Mouse (Mus musculus): ENCODE results near the gene Map3k14. TPM values are rescaled to one million over a fixed set of nuclear protein-coding genes. Genes with fewer than 3 reads are reported as not detected.
A peak's percentile ranks its signal among the peaks of the same experiment; 100 is the strongest.

Gene Map3k14
- polyA plus RNA-seq, 1 experiment = 8.6 TPM

DNA sequence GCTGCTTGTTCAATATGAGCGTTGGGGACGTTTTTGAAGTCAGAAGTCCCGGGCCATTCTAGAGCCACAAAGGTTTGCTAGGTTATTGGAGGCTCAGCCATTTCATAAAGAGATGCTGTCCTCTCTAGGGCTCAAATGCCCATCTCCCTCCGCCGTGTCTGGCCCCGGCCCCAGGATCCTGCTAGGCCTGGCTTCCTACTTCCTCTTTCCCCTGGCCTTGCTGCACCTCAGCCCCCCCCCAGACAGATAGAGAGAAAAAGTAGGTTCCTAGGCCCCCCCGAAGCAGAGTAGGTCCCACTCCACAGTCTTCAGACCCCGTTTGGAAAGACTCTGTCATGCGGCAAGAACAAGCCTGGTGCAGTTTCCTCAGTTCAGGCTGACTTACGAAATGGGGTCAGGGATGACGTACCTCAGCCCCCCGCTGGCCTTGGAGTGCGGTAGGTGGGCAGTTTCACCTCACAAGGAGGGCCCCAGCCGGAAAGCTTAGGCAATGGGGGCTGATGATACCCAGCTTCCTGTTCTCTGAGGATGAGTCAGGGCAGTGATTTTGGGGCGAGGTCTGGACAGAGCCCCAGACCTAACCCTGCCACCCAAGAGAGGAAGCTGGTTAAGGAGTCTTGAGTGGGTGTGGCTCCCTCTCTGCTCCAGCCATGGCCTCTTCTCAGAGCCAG, 89.3 kb downstream of the Map3k14 start:
- no peak overlapping the region for H3K4me3 ChIP-seq (ENCODE audit: insufficient read depth, low read depth, low read length)
- H3K4me1 ChIP-seq (ENCODE audit: control insufficient read depth, insufficient read depth, low read length) = peaks cover 39% of the 10 kb centered on the region
- no peaks in the 10 kb centered on the region for H3K36me3 ChIP-seq (ENCODE audit: control insufficient read depth, insufficient read depth, low read length)
- TF ChIP-seq POLR2A (IDR thresholded peaks at IDR 0.05; ENCODE audit: low read depth, low read length) = no peak
- TF ChIP-seq CTCF (conservative IDR thresholded peaks at IDR 0.05; ENCODE audit: insufficient read depth, insufficient read length, low read depth, low read length) = no peak
- no peaks in the 10 kb centered on the region for H3K27me3 ChIP-seq (replicated peaks; ENCODE audit: control insufficient read depth, insufficient read depth, low read length)
- WGBS = 87% methylated on average over 15 of the region's 15 CpGs
- DNase-seq = no peak
- H3K27ac ChIP-seq (ENCODE audit: insufficient read depth, low read depth, low read length) = no peak overlapping the region

DNA sequence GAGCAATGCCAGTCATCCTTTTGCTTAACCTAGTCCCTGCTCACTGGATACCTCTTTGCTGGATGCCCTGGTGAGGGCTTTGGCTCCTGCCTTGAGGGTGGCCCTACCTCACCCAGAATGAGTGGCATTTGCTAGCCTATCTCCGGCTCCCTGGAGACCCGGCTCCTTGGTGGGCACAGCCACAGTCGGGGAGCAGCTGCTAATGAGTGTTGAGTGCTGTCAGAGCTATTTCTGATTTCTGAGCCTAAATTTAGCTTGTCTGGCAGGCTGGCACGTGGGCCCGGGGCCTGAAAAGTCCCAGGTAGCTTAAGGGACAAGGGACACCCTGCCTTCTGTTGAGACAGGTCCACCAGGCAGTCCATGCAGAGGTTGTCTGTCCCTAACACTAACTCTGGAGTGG, 90.1 kb downstream of the Map3k14 start:
- TF ChIP-seq POLR2A (IDR thresholded peaks at IDR 0.05; ENCODE audit: low read depth, low read length) (no peak), CTCF (conservative IDR thresholded peaks at IDR 0.05; ENCODE audit: insufficient read depth, insufficient read length, low read depth, low read length) (no peak)
- Histone ChIP-seq H3K27me3 (replicated peaks; ENCODE audit: control insufficient read depth, insufficient read depth, low read length) (no peaks in the 10 kb centered on the region), H3K4me1 (ENCODE audit: control insufficient read depth, insufficient read depth, low read length) (peaks cover 38% of the 10 kb centered on the region), H3K4me3 (ENCODE audit: insufficient read depth, low read depth, low read length) (no peak overlapping the region), H3K36me3 (ENCODE audit: control insufficient read depth, insufficient read depth, low read length) (no peaks in the 10 kb centered on the region), H3K27ac (ENCODE audit: insufficient read depth, low read depth, low read length) (no peak overlapping the region)
- DNase-seq = no peak
- WGBS = 78% methylated on average over 5 of the region's 5 CpGs

DNA sequence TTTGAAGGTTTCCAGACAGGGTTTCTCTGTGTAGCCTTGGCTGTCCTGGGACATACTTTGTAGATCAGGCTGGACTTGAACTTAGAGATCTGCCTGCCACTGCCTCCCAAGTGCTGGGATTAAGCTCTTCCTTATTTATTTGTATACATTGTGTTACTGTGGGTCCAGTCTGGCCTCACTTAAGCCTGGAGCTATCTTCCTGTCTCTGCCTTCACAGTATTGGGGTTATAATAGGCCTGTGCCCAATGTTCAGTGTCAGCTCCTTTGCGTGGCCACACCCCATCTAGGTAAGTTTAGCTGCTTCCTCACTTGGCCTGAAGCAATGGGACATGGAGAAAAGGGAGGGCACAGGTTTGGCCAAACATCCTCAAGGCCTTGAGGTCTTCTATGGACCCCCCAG, 90.8 kb downstream of the Map3k14 start:
- no peak overlapping the region for H3K4me3 ChIP-seq (ENCODE audit: insufficient read depth, low read depth, low read length)

DNA sequence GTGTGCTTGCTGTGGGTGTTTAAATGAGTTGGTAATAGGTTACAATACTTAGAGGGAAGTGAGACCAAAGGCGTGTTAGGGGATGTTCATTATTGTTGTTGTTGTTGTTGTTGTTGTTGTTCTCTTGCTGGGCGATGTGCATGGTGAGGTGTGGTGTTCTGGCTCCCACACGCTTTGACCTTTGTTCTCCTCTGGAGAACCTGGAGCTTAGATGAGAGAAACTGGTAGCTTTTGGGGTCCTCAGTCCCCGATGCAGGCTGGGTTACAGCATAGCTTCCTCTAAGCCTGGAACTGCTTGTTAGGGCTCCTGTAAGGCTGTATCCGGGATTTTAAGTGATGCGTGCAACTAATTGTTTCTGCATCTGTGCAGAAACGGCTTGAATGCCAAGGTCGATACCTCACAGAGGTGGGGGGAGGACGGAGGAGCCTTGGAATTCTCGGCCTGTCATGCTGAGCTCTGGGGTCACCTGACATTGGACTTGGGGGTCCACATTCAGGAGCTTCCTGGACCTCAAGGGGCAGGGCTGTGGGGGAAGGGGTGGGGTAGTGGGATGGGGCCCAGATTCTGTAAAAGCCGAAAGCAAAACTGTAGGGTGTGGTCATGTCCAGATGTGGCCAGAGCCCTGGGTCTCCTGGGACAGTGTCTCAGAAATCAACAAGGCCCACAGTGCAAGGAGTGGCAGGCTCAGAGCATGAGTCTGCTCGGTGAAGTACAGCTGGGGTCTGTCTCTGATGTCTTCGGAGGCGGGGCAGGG, 91.4 kb downstream of the Map3k14 start:
- Histone ChIP-seq H3K27ac (ENCODE audit: insufficient read depth, low read depth, low read length) (0 out of 2 replicates have a peak overlapping the region, but pooled peaks have one; percentile 14), H3K36me3 (ENCODE audit: control insufficient read depth, insufficient read depth, low read length) (no peaks in the 10 kb centered on the region), H3K4me1 (ENCODE audit: control insufficient read depth, insufficient read depth, low read length) (peaks cover 38% of the 10 kb centered on the region), H3K27me3 (replicated peaks; ENCODE audit: control insufficient read depth, insufficient read depth, low read length) (no peaks in the 10 kb centered on the region), H3K4me3 (ENCODE audit: insufficient read depth, low read depth, low read length) (no peak overlapping the region)
- DNase-seq = no peak
- TF ChIP-seq CTCF (conservative IDR thresholded peaks at IDR 0.05; ENCODE audit: insufficient read depth, insufficient read length, low read depth, low read length) = no peak
- TF ChIP-seq POLR2A (IDR thresholded peaks at IDR 0.05; ENCODE audit: low read depth, low read length) = no peak
- 59% methylated on average over 14 of the region's 14 CpGs for WGBS

More for the DNA sequence above, 90.8 kb downstream of the Map3k14 start:
- H3K27me3 ChIP-seq (replicated peaks; ENCODE audit: control insufficient read depth, insufficient read depth, low read length) = no peaks in the 10 kb centered on the region
- DNase-seq = no peak
- no peaks in the 10 kb centered on the region for H3K36me3 ChIP-seq (ENCODE audit: control insufficient read depth, insufficient read depth, low read length)
- peaks cover 38% of the 10 kb centered on the region for H3K4me1 ChIP-seq (ENCODE audit: control insufficient read depth, insufficient read depth, low read length)
- H3K27ac ChIP-seq (ENCODE audit: insufficient read depth, low read depth, low read length) = no peak overlapping the region
- 89% methylated on average over 1 of the region's 1 CpGs for WGBS
- no peak for TF ChIP-seq POLR2A (IDR thresholded peaks at IDR 0.05; ENCODE audit: low read depth, low read length)
- no peak for TF ChIP-seq CTCF (conservative IDR thresholded peaks at IDR 0.05; ENCODE audit: insufficient read depth, insufficient read length, low read depth, low read length)

DNA sequence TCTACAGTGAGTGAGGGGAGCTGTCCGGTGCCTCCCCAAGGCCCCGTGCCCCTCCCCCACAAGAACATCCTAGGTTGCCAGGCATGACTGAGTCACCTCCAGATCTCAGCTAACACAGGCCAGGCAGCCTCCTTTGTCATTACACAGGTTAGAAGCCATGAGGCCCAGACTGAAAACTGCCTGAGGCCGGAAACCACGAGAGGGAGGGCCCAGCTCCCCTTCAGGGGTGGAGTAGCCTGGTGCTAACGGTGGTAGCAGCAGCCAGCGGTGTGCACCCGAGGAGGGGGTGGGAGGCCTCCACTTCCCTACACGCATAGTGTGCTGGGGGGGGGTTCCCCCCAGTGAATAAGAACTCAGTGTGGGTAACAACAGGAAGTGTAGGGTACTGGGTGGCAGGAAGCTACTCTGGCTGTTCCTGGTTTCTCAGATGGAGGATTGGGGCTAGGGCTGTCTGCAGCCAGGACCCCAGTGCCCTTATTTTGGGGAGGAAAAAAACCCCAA, 92.3 kb downstream of the Map3k14 start:
- 27% methylated on average over 8 of the region's 8 CpGs for WGBS
- no peaks in the 10 kb centered on the region for H3K27me3 ChIP-seq (replicated peaks; ENCODE audit: control insufficient read depth, insufficient read depth, low read length)
- H3K27ac ChIP-seq (ENCODE audit: insufficient read depth, low read depth, low read length) = peak overlapping the region; percentile 90
- no peaks in the 10 kb centered on the region for H3K36me3 ChIP-seq (ENCODE audit: control insufficient read depth, insufficient read depth, low read length)
- DNase-seq = peak; percentile 52
- no peak overlapping the region for H3K4me3 ChIP-seq (ENCODE audit: insufficient read depth, low read depth, low read length)
- H3K4me1 ChIP-seq (ENCODE audit: control insufficient read depth, insufficient read depth, low read length) = peaks cover 41% of the 10 kb centered on the region
- no peak for TF ChIP-seq POLR2A (IDR thresholded peaks at IDR 0.05; ENCODE audit: low read depth, low read length)
- TF ChIP-seq CTCF (conservative IDR thresholded peaks at IDR 0.05; ENCODE audit: insufficient read depth, insufficient read length, low read depth, low read length) = no peak

DNA sequence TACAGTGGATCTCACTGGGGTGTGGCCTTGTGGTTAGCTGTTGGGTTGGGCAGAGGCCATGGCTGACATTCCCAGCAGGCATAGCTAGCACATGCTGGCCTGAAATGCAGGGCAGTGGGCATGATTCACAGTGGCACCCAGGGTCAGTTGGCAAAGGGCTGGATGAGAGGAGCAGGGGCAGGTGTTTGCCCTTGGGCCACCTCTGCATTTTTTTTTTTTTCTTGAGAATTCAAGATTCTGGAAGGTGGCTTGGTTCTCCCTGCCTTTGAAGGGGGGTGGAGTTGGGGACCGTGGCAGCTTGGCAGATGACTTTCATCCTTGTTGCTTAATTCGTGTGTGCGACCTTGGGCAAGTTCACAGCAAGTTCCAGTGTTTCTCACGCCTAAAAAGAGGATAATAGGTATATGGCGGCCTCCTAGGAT, 92.8 kb downstream of the Map3k14 start:
- Histone ChIP-seq H3K4me1 (ENCODE audit: control insufficient read depth, insufficient read depth, low read length) (peaks cover 42% of the 10 kb centered on the region), H3K36me3 (ENCODE audit: control insufficient read depth, insufficient read depth, low read length) (no peaks in the 10 kb centered on the region), H3K27me3 (replicated peaks; ENCODE audit: control insufficient read depth, insufficient read depth, low read length) (no peaks in the 10 kb centered on the region), H3K4me3 (ENCODE audit: insufficient read depth, low read depth, low read length) (no peak overlapping the region), H3K27ac (ENCODE audit: insufficient read depth, low read depth, low read length) (peak overlapping the region; percentile 90)
- TF ChIP-seq POLR2A (IDR thresholded peaks at IDR 0.05; ENCODE audit: low read depth, low read length) = no peak
- TF ChIP-seq CTCF (conservative IDR thresholded peaks at IDR 0.05; ENCODE audit: insufficient read depth, insufficient read length, low read depth, low read length) = no peak
- WGBS = 59% methylated on average over 5 of the region's 5 CpGs
- peak; percentile 78 for DNase-seq

DNA sequence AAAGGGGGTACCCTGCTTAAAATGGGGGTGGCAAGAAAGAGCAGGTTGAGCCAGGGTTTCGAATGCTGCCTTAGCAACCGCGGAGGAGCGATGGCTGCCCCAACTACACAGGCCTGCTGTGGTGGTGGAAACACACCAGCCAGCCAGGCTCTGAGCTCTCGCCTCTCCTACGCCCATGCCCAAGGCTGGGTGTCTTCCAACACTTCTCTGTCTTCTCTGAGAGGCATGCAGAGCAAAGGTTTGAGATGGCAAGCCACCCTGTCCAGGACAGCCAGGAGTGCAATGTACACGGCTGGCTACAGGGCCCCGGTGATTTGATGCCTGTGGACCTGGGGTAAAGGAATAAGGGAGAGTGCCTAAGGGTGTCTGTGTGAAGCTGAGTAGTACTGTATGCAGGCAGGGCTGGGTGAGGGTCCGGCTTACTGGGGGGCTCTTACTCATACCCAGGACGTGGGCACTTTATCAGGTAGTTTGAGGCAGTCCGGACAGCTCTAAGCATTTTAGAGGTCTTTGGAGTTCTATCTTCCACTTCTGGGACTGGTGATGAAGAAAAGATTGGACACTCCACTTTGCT, 93.4 kb downstream of the Map3k14 start:
- Histone ChIP-seq H3K27ac (ENCODE audit: insufficient read depth, low read depth, low read length) (peak overlapping the region; percentile 90), H3K4me3 (ENCODE audit: insufficient read depth, low read depth, low read length) (no peak overlapping the region)
- 78% methylated on average over 11 of the region's 11 CpGs for WGBS

More for the DNA sequence above, 93.4 kb downstream of the Map3k14 start:
- H3K36me3 ChIP-seq (ENCODE audit: control insufficient read depth, insufficient read depth, low read length) = no peaks in the 10 kb centered on the region
- no peaks in the 10 kb centered on the region for H3K27me3 ChIP-seq (replicated peaks; ENCODE audit: control insufficient read depth, insufficient read depth, low read length)
- H3K4me1 ChIP-seq (ENCODE audit: control insufficient read depth, insufficient read depth, low read length) = peaks cover 37% of the 10 kb centered on the region
- TF ChIP-seq POLR2A (IDR thresholded peaks at IDR 0.05; ENCODE audit: low read depth, low read length) (no peak), CTCF (conservative IDR thresholded peaks at IDR 0.05; ENCODE audit: insufficient read depth, insufficient read length, low read depth, low read length) (no peak)
- DNase-seq = peak; percentile 77

Measured in kidney, adult 2 months (tissue).